Mouse (Mus musculus): ENCODE results near the gene Npr3.
"Not testable (repeated sequence)": the region's sequence is repeated elsewhere in the genome, so short reads cannot be mapped to it uniquely, and the experiment has no call there.

Npr3 gene

DNA sequence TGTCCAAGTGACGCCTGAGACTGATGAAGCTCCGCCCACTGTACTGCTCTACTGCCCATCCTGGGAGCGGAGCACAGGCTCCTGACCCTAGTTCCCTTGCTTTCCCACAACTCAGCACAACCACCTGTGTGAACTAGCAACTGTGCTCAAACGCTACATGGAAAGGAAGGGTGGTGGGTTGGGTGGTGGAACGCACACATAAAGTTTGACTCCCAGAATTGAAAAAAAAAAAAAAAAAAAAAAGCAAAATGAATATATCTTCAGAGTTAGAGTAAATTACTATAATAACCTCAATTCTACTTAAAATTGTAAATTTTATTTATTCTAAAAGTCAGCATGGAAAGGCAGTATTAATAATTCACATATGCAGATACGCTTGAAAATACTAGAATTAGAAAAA is 25.3 kb downstream of the Npr3 start:
- no peak for DNase-seq

DNA sequence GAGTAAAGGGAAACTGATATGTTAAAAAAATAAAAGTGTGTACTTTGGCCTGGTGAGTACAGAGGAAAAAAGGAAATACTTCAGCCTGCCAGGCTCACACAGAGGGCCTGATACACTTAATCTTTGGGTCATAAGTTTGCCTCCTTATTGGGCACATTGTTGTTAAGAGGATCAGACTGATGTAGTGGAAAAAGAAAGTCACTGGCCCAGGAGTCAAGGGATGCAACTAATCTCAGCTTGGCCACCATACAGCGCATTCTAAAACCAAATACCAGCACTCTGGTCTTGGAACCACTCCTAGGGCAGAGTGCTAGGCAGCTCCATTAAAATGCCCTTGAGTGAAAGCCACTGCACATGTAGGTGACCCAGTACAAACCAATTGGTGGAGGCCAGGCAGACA is 28.8 kb downstream of the Npr3 start:
- no peak for DNase-seq

DNA sequence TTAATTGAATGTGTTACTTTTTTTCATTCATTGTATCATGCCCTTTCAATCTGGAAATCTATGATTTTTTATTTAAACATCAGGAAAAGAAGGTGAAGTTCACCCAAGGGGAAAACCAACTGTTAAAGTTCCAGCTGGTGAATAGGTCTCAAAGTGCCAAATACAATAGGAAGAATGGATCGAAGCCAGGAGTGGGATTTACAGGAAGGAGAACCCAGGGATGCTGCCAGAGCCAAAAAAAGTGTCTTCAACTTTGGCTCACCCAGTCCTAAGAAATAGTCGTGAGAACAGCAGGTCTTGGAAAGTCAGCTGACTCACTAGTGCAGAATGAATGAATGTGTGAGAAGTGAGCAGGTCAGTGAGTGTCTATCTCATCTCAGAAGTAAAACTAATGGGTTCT is 29.8 kb downstream of the Npr3 start:
- no peak for DNase-seq

DNA sequence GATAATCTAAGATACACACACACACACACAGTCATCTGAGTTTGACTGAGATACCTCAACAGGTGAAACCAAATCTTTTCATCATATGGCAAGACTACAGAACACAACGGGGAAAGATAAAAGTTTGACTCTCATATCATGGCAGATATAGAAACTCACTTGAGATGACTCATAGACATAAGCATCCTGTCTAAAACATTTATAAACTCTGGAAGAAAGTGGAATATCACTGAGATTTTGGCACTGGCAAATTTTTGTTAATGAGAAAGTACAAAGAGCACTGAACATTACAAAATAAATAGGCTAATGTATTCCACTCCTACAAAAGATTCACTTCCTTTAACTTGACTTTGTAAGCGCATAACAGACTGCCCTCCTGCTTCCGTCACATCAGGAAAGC is 40.2 kb downstream of the Npr3 start:
- no peak for DNase-seq

DNA sequence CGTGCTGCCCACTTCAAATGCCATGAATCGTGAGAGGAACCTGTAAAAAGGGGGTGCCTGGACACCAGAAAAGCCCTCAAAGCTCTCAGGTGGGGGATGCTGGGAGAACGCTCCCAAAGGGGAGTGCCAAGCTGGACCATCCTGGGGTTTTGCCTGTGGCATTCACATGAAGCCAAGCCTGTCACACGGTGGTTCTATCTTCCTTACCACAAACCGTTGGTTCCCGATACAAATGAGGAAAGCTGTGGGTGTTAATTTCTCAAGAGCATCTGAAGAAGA is 43.6 kb downstream of the Npr3 start:
- no peak for DNase-seq

DNA sequence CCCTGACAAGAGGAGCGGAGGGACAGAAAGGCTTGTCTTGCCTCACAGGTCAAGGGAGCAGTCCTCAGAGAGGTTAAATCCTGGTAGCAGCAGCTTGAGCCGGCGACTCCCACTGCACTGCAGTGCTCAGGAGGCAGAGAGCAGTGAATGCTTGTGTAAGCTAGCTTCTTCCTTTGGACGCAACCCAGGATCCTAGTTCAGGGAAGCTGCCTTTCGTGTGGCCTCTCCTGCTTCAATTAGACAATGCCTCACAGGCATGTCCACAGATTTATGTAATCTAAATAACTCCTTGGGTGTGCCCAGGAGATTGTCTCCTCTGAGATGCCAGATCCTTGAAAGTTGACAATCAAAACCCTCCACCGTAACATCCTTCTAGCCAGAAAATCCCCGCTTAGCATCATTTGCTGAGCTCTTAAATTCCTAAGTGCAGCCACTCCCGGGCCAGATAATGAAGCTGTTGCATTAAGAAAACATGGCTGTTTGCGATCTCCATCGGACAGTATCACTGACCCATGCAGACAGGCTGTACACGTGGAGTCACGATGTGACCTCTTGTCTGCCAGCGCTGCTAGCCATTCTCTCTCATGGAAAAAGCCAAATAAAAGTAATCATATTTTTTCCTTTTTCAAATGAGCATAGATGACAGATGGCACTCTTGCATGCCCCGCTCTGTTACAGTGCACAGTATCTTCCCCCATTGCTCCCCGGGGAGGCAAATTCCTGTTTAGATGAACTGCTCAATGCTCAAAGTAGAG is 44.1 kb downstream of the Npr3 start:
- DNase-seq: no peak

DNA sequence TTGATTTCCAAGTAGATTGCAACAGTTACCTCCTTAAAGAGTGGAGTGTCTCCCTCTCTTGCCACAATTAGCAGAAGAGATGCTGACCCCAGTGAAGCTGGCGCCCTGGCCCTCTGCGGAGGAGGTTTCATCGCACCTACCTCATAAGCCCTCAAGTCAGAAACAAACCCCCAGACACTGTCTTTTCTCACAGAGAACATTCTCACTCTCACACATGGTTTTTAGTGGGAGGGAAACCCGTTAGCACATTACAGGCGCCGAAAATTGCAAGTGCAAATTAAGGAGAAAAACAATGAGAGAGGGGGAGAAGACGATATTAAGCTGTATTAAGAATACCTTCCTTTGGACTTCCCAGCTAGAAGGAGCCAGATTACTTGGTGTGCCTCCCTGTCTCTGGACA is 44.8 kb downstream of the Npr3 start:
- DNase-seq: no peak

DNA sequence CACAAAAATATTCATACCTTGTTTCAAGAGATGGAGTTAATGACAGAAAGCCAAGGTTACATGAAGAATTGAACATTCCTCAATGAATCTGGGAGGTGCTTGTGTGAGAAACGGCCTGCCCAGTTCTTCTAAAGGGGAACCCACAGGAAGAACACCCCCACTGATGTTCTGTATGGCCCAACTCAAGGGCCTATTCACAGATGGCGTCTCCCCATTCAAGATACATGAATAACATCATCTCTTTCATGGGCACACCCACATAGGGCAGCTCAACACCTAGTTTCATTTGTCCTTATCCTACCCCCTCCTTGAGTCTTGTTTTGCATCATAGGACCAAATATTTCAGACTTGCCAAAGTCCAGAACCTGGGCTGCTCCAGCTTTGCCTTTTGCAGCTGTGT is 46.8 kb downstream of the Npr3 start:
- DNase-seq: no peak

DNA sequence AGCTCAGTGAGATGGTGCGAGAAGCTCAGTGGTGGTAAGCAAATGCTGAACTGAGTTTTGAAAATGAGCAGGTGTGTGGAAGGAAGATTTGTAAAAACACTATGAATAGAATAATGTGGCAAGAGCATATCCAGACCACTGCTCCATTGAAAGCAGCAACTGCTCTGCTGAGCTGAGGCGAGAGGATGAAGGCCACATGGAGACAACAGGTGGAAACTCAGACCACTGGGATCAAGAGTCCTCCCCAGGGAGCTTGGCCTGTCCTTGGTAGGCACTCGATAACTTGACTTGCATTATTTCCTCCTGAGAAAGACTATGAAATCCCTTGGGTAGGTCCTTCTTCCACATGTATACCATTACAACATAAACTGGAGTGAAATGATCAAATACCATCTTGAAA is 47.3 kb downstream of the Npr3 start:
- DNase-seq: no peak

DNA sequence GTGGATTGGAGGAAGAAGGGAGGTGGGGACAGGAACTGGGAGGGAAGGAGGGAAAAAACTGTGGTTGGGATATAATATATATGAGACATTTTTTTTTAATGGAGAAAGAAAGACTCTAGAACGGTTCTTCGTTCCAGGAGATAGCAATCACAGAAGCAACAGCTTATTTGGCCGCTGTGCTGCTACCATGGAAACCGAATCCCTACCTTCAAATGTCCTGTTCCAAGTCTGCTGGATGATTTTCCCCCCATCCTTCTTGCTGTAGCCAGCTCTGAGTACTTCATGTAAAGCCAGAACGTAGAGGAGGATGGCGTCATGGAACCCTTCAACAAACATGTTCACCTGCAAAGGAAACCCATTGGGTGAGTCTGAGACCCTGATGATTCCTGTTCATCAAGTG is 48.7 kb downstream of the Npr3 start:
- no peak for DNase-seq

DNA sequence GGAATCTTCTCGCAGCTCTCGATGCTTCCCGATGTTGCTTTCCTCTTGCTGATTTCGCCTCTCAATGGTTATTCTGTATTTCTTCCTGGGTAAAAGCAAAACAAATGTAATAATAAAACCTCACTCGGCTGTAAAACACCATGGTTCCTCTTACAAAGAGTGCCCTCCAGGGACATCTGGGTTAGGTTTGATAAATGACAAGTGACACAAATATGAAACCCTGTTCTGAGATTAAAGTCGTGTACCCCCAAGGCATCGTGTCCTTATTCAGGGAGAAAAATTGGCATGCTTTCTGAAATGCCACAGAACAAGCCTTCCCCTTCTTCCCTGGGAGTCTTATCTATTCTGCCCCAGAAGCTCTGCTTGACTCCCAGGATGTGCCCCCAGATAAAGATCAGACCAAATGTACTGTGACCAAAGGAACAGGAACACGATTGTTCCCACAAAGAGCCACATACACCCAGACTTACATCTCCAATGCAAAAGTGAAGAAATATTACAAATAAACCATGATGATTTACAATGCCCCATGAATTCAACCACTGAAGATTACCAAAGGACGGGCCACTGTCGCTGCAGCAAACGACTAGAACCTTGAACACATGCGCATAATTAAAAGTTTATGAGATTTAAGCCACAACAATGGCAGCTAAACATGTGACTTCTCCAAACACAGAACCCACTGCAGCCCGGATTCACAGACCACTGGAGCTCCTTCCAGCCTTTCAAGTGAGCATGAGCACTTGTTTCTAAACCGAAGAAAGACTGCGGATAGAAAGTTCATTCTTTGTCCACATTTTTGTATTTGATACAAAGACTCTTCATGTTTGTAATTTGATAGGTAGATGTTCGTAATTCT is 61.7 kb downstream of the Npr3 start:
- no peak for DNase-seq

DNA sequence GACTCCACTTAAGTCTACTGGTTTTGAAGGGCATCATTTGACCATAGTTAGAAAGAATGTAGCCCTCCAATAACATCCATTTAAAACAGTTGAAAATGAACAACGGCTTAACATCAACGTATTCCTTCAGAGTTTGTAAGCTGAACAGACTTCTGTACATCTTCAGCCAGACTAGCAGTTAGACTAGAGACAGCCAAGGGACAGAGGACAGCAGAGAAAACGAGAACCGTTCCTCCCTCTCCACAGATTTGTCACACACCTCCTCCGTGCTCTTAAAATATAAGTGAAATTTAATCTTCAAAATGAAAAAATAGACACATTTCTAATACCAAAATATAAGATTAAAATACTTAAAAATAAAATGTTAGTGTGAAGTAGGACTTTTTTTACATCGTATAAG is 63.0 kb downstream of the Npr3 start:
- DNase-seq: no peak

DNA sequence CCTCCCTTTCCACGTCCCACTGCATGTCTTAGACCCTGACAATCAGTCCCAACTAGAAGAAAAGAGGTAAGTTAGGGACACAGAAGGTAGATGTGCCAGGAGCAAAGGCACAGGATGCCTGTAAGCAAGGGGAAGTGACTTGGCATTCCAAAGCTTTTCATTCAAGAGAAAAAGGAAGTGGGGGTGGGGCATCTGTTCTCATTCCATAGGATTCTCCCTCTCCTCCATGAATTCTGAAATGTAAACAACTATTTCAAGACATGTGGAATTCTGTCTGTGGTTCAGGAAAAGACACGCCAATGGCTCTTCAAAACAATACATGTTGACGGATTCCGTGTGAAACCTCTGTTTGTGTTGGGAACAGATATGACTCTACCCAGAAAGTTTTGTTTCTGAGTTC is 65.3 kb downstream of the Npr3 start:
- DNase-seq: no peak

DNA sequence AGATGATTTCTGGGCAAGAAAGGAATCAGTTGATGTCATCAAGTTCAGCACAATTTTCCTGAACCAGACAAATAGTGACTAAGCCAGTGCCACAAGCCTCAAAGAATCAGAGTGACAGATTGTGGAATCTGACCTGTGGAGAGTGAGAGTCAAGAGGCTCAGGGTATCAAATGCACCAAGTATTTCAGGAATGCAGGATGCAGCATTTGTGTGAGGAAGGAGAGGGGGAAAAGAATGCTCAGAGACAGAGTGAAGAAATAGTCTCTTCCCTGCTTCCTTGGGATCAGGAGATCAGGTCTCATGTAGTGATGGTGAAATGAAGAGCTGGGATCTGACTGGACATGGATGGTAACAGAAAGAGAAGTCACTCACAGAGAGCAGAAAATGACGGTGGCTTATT is 71.2 kb downstream of the Npr3 start:
- DNase-seq: no peak

DNA sequence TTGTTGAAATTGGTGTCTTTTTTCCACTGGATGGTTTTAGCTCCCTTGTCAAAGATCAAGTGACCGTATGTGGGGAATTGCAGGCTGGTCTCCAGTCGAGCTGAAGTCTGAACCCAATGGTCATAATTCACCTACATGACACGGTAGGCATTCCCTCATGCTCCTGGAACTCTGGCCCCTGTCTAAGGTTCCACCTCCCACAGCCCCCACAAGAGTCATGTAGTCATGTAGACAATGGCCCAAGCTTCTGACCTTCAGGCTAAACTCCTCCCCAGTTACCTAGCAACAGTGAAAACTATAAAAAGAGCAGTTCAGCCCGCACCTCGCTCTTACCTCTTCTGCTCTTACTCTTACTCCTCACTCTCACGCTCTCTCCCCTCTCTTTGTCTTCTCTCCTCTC is 84.7 kb downstream of the Npr3 start:
- not testable (repeated sequence) for DNase-seq

DNA sequence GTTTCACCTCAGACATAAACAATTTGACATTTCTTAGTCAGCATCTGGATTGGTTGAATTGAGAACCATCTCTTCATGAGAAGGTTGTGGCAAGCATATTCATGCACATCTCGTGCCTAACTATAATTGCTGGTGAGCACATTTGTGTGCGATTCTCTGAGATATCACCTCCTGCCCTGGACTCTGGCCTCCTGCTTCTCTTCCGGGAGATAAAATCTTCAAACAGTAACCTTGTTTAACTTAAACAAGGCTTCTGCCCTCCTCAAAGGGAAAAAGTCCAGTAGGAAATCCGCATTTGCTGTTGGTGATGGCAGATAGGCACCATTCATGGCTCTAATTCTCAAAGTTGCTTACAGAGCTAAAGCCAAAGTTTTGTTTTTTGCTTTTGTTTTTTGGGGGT is 91.5 kb downstream of the Npr3 start:
- no peak for DNase-seq

DNA sequence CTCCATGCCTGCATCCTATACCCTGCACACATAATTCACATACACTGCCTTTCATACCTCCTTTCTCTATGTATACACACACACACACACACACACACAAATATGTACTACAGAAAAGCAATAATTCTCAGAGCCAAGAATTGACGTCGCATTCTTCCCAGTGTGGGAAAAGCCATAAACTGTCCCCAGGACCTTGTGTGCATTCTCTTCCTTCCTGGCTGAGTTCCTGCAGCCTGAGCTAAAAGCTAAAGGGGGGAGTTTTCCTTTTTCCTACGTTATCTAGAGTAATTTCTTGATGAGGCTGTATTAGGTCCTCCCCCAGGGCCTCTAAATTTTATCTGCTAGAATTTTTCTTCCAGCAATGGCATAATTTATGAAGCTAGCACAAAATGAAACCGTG is 103.5 kb downstream of the Npr3 start:
- no peak for DNase-seq

DNA sequence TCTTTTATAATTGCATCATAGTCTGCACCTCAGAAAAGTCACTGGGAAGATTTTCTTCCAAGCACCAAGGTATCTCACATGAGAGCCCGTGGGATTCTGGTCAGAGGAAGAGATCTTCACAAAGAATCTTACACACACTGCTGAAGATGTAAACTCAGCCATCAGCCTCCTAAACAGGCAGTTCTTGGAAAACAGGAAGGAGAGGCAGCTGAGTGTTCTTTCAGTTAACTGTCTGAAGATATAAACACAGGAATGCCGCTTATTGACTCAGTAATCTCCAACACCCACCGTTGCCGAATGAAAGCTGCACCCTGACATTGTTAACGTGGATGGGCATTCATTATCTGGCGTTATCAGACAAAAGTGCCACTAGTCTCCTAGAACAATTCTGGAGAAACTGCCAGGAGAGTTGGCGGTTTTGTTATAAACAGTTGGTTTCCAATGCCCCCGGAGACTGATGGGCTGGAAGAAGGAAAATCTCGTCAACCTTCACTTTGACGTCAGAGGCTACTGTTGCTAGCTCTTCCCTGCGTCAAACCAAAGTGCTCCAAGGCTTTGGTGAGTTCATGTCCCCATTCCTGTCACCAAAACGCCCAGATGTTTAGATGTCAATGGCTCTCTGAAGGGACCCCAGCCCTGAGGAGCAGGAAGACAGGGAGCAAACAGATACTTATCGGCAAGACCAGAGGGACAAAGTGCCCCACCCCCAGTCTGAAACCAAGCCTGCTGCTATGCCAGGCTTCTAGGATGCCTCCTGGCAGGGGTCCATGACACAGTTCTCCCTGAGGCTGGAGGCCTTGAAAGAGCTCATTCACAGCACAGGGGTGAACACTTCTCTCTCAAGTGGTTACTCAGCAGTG is 105.0 kb downstream of the Npr3 start:
- no peak for DNase-seq

DNA sequence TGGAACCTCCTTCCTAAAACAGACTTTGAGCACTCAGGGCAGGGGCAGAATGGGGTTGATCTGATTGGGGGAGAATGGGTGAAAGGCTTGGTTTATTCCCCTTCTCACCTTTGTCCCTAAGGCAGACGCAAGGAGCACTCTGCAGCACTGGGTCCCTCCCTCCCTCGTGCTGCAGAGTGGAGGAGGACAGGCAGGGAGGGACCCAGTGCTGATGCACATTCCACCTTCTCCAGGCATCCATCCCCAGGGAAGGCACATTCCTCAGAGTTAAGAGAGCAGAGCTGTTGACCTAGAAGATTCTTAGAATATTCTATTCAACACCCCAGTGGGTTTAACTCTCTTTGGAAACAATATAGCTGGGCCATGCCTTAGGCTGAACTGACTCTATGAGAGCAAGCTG is 112.5 kb downstream of the Npr3 start:
- no peak for DNase-seq

Measured in thymus, postnatal 36 days (tissue).